Mouse (Mus musculus) brown adipose tissue, adult 24 weeks (tissue): ENCODE measurements around the gene Taar3. TPM values are rescaled to one million over a fixed set of nuclear protein-coding genes. Genes with fewer than 3 reads are reported as not detected.

Experiments used
- H3K27ac ChIP-seq: fragments of 200-500 bp; replicated peaks from 2 replicates; pipeline ENCODE4 v1.5.1; 2012; ENCODE audit warnings: low read depth, mild to moderate bottlenecking, low read length
- H3K4me1 ChIP-seq: fragments of 200-500 bp; 2 replicates; pipeline ENCODE4 v1.6.1; 2012; ENCODE audit warnings: low read length, mixed read lengths; ENCODE audit not compliant: control insufficient read depth, insufficient read depth, insufficient read length
- H3K4me3 ChIP-seq: fragments of 200-500 bp; 2 replicates; pipeline ENCODE4 v1.5.1; 2012; ENCODE audit warnings: low read depth, mild to moderate bottlenecking, low read length, moderate library complexity; ENCODE audit not compliant: insufficient read depth
- polyA plus RNA-seq: library from polyadenylated mRNA; stranded (reverse); fragments of >200 nt; gene quantifications from 2 replicates; pipeline ENCODE4 v1.2.4, GENCODE M21; 2012; ENCODE audit not compliant: missing spikeins, insufficient read depth, insufficient read length

Gene Taar3
- polyA plus RNA-seq, 1 experiment, result not detected

- Histone ChIP-seq H3K4me3 (no peak overlapping the region), H3K27ac (no peak overlapping the region), H3K4me1 (no peaks in the 10 kb centered on the region)
Measured at GRCm38 (mm10) chr10:23971256-23971655, 21.9 kb downstream of the Taar3 start.

GRCm38 (mm10) chr10:23977958-23978357, 28.6 kb downstream of the Taar3 start:
- Histone ChIP-seq H3K4me3 (no peak overlapping the region), H3K4me1 (no peaks in the 10 kb centered on the region)

GRCm38 (mm10) chr10:23978901-23979705, 29.7 kb downstream of the Taar3 start:
- no peak overlapping the region for H3K4me3 ChIP-seq
- no peaks in the 10 kb centered on the region for H3K4me1 ChIP-seq
- no peak overlapping the region for H3K27ac ChIP-seq

More at GRCm38 (mm10) chr10:23977958-23978357, 28.6 kb downstream of the Taar3 start:
- H3K27ac ChIP-seq, result no peak overlapping the region

GRCm38 (mm10) chr10:23985546-23985945, 36.2 kb downstream of the Taar3 start, which contains the start of gene Taar6:
TSS of gene Taar6 (minus strand) at chr10:23985646.
- Histone ChIP-seq H3K4me1 (no peaks in the 10 kb centered on the region), H3K4me3 (no peak within 1 kb of the TSS), H3K27ac (no peak within 1 kb of the TSS)

GRCm38 (mm10) chr10:23986419-23986818, 37.1 kb downstream of the Taar3 start:
- Histone ChIP-seq H3K4me1 (no peaks in the 10 kb centered on the region), H3K4me3 (no peak overlapping the region), H3K27ac (no peak overlapping the region)

GRCm38 (mm10) chr10:23993381-23993780, 44.0 kb downstream of the Taar3 start, which contains the start of gene Taar7a:
TSS of gene Taar7a (minus strand) at chr10:23993481.
- no peak within 1 kb of the TSS for H3K27ac ChIP-seq
- no peaks in the 10 kb centered on the region for H3K4me1 ChIP-seq
- H3K4me3 ChIP-seq, result no peak within 1 kb of the TSS

- Histone ChIP-seq H3K4me3 (no peak within 1 kb of the TSS), H3K4me1 (no peaks in the 10 kb centered on the region), H3K27ac (no peak within 1 kb of the TSS)
Measured at GRCm38 (mm10) chr10:23999639-24000038, 50.3 kb downstream of the Taar3 start, which contains the start of gene Taar7b. TSS of gene Taar7b (plus strand) at chr10:23999939.

Other genes starting within 250 kb of the Taar3 start
- gene Rps12, start 162.3 kb upstream of the Taar3 start, polyA plus RNA-seq, result 46.3 and 65.8 TPM in 2 replicates
- 21.2 and 22.2 TPM in 2 replicates for gene Slc18b1, start 152.6 kb upstream of the Taar3 start, polyA plus RNA-seq
- 0.75 and 1.9 TPM in 2 replicates for gene Vnn3, start 98.1 kb upstream of the Taar3 start, polyA plus RNA-seq
- gene Vnn1, start 54.9 kb upstream of the Taar3 start, polyA plus RNA-seq, result 1.4 and 2.2 TPM in 2 replicates
- gene Taar1, start 29.2 kb upstream of the Taar3 start, polyA plus RNA-seq, result not detected in 2 replicates
- not detected in 2 replicates for gene Taar2, start 11.0 kb upstream of the Taar3 start, polyA plus RNA-seq
- not detected in 2 replicates for gene Taar4, start 10.9 kb downstream of the Taar3 start, polyA plus RNA-seq
- not detected in 2 replicates for gene Taar5, start 21.1 kb downstream of the Taar3 start, polyA plus RNA-seq
- not detected in 2 replicates for gene Taar6, start 36.1 kb downstream of the Taar3 start, polyA plus RNA-seq
- not detected in 2 replicates for gene Taar7a, start 43.9 kb downstream of the Taar3 start, polyA plus RNA-seq
- not detected in 2 replicates for gene Taar7b, start 50.4 kb downstream of the Taar3 start, polyA plus RNA-seq
- not detected in 2 replicates for gene Taar7d, start 77.7 kb downstream of the Taar3 start, polyA plus RNA-seq
- not detected in 2 replicates for gene Taar7e, start 88.1 kb downstream of the Taar3 start, polyA plus RNA-seq
- not detected in 2 replicates for gene Taar7f, start 100.0 kb downstream of the Taar3 start, polyA plus RNA-seq
- not detected in 2 replicates for gene Taar8a, start 126.9 kb downstream of the Taar3 start, polyA plus RNA-seq
- not detected in 2 replicates for gene Taar8b, start 142.7 kb downstream of the Taar3 start, polyA plus RNA-seq
- not detected in 2 replicates for gene Taar8c, start 152.4 kb downstream of the Taar3 start, polyA plus RNA-seq
- not detected in 2 replicates for gene Taar9, start 160.0 kb downstream of the Taar3 start, polyA plus RNA-seq
- 35.7 and 40.4 TPM in 2 replicates for gene Stx7, start 199.7 kb downstream of the Taar3 start, polyA plus RNA-seq